Mouse (Mus musculus): Measurements from ENCODE around the gene Ptk7.

Gene Ptk7

GRCm38 (mm10) chr17:46650232-46651031 lies 21.1 kb upstream of the Ptk7 start, which contains the start of gene Cul7:
TSS of gene Cul7 (plus strand) at chr17:46650337.
- DNase-seq (ENCODE audit: low read depth, low spot score) = peak; percentile 74
- H3K27me3 ChIP-seq (ENCODE audit: control insufficient read depth, insufficient read depth, low read length, poor library complexity, severe bottlenecking) = no peaks in the 10 kb centered on the region
- no peaks in the 10 kb centered on the region for H3K36me3 ChIP-seq (ENCODE audit: control insufficient read depth, insufficient read depth, low read length, poor library complexity, severe bottlenecking)

- no peaks in the 10 kb centered on the region for H3K36me3 ChIP-seq (ENCODE audit: control insufficient read depth, insufficient read depth, low read length, poor library complexity, severe bottlenecking)
- no peaks in the 10 kb centered on the region for H3K27me3 ChIP-seq (ENCODE audit: control insufficient read depth, insufficient read depth, low read length, poor library complexity, severe bottlenecking)
Measured at GRCm38 (mm10) chr17:46649811-46650210, 20.5 kb upstream of the Ptk7 start.

GRCm38 (mm10) chr17:46648436-46648835 lies 19.1 kb upstream of the Ptk7 start:
- no peaks in the 10 kb centered on the region for H3K36me3 ChIP-seq (ENCODE audit: control insufficient read depth, insufficient read depth, low read length, poor library complexity, severe bottlenecking)
- no peaks in the 10 kb centered on the region for H3K27me3 ChIP-seq (ENCODE audit: control insufficient read depth, insufficient read depth, low read length, poor library complexity, severe bottlenecking)
- DNase-seq (ENCODE audit: low read depth, low spot score) = no peak

More at GRCm38 (mm10) chr17:46649811-46650210, 20.5 kb upstream of the Ptk7 start:
- DNase-seq (ENCODE audit: low read depth, low spot score) = no peak

- Histone ChIP-seq H3K27me3 (ENCODE audit: control insufficient read depth, insufficient read depth, low read length, poor library complexity, severe bottlenecking) (no peaks in the 10 kb centered on the region), H3K36me3 (ENCODE audit: control insufficient read depth, insufficient read depth, low read length, poor library complexity, severe bottlenecking) (no peaks in the 10 kb centered on the region)
- no peak for DNase-seq (ENCODE audit: low read depth, low spot score)
Measured at GRCm38 (mm10) chr17:46647279-46647678, 18.0 kb upstream of the Ptk7 start.

- Histone ChIP-seq H3K36me3 (ENCODE audit: control insufficient read depth, insufficient read depth, low read length, poor library complexity, severe bottlenecking) (no peaks in the 10 kb centered on the region), H3K27me3 (ENCODE audit: control insufficient read depth, insufficient read depth, low read length, poor library complexity, severe bottlenecking) (no peaks in the 10 kb centered on the region)
- DNase-seq (ENCODE audit: low read depth, low spot score) = no peak
Measured at GRCm38 (mm10) chr17:46646322-46646662, 17.0 kb upstream of the Ptk7 start.

DNA sequence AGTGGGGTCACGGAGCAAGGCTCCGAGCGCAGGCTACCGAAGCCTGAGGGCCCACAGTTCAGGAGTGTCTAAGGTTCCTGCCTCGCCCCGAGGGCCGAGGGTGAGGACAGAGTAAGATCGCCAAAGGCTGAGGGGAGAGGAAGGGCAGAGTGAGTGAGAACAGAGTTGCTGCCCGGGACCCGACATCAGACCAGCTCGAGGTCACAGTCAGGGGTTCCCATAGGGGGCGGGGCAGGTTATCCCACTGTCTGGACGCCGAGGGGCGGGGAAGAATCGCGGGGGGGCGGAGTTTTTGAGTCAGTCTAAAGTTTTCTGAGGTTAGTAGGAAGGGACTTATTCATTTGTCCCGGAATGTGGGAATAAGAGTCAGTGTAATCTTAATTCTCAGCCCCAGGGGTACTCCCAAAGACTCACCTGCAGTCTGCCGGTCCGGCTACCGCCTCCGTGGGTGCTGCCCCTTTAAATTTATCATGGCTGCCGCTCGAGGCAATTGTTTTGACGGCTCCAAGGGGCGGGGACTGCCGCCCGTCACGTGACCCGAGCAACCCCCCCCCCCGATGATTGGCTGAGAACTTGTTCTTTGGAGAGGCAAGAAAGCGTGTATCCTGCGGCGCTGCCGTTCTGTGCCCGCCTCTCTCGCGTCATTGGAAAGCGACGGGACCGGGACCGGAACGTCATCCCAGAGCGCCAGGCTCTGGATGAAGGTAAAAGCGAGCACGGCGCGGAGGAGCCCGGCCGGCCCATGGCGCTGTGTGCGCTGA lies 16.4 kb upstream of the Ptk7 start, which contains the start of the genes Klc4 and Mrpl2:
TSS of gene Klc4 (minus strand) at position 462 of the 761 bp plus-strand sequence.
TSS of gene Mrpl2 (plus strand) at position 669 of the 761 bp plus-strand sequence.
- peak; percentile 99 for DNase-seq (ENCODE audit: low read depth, low spot score)
- H3K36me3 ChIP-seq (ENCODE audit: control insufficient read depth, insufficient read depth, low read length, poor library complexity, severe bottlenecking) = no peaks in the 10 kb centered on the region
- no peaks in the 10 kb centered on the region for H3K27me3 ChIP-seq (ENCODE audit: control insufficient read depth, insufficient read depth, low read length, poor library complexity, severe bottlenecking)

- Histone ChIP-seq H3K36me3 (ENCODE audit: control insufficient read depth, insufficient read depth, low read length, poor library complexity, severe bottlenecking) (peaks cover 1% of the 10 kb centered on the region; the same call in 1 of the 2 replicates), H3K27me3 (ENCODE audit: control insufficient read depth, insufficient read depth, low read length, poor library complexity, severe bottlenecking) (no peaks in the 10 kb centered on the region)
- peak; percentile 17 for DNase-seq (ENCODE audit: low read depth, low spot score)
Measured at GRCm38 (mm10) chr17:46644916-46645475, 15.7 kb upstream of the Ptk7 start.

DNA sequence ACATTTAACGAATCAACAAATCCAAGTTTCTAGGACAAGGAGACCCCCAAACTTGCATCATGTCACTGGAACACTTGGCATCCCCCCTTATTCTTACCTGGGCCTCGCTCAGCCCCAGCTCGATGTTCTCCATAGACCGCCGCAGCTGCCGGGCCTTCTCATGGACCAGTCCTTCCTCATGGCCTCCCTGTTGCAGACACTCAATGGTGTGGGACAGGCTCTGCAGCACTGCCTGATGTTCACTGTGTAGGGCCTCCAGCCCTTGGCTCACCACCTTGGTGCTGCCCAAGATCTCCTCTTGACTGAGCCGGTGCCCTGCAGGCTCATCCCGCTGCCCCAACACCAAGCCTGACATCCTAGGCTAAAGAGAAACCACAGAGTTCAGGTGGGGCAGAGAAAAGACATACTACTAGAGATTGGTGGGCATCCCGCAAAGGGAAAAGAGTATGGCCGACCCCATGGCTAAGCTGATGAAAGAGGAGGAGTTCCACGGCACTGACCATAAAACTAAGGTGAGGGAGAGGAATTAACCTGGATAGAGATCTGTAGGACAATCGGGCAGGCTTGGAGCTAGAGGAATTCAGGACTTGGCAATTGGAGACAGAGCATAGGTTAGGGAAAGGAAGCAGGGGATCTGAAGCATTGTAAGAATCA lies 15.0 kb upstream of the Ptk7 start:
- Histone ChIP-seq H3K36me3 (ENCODE audit: control insufficient read depth, insufficient read depth, low read length, poor library complexity, severe bottlenecking) (peaks cover 1% of the 10 kb centered on the region; the same call in 1 of the 2 replicates), H3K27me3 (ENCODE audit: control insufficient read depth, insufficient read depth, low read length, poor library complexity, severe bottlenecking) (no peaks in the 10 kb centered on the region)
- no peak for DNase-seq (ENCODE audit: low read depth, low spot score)

DNA sequence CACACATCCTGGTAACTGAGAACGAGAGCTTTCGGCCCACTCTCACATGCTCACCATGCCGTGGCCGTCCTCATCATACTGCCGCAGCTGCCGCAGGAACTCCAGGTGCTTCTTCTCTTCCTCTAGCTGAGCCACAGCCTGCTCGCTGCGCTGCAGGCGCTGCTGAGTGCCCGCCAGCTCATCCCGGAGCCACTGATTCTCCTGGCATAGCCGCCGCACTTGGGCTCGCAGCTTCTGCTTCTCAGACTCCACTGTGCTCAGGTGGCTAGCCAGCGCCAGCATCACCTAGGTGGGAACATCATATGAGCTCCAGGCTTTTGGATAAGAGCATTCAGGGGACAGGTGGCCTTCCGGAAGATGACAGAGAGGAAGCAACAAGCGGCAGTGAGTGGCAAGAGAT lies 12.8 kb upstream of the Ptk7 start:
- Histone ChIP-seq H3K27me3 (ENCODE audit: control insufficient read depth, insufficient read depth, low read length, poor library complexity, severe bottlenecking) (no peaks in the 10 kb centered on the region), H3K36me3 (ENCODE audit: control insufficient read depth, insufficient read depth, low read length, poor library complexity, severe bottlenecking) (peaks cover 1% of the 10 kb centered on the region; the same call in 1 of the 2 replicates)
- DNase-seq (ENCODE audit: low read depth, low spot score) = no peak

DNA sequence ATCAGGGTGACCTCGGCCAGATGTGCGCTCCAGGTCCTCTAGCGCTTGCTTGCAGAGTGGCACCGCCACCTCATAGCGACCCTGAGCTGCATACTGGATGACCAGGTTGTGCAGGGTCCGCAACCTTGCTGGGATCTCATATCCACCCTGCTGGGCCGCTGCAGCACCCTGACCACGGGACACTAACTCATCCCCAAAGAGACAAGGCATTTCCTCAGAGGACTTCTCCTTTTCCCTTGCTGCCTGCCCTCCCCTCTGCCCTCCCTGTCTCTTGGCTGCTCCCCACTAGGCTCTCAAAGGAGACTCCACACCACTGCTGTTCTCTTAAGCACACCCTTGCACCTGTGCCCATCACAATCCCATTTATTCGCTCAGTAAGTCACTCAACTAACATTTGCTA lies 10.6 kb upstream of the Ptk7 start:
- H3K36me3 ChIP-seq (ENCODE audit: control insufficient read depth, insufficient read depth, low read length, poor library complexity, severe bottlenecking) = peaks cover 1% of the 10 kb centered on the region; the same call in 1 of the 2 replicates
- H3K27me3 ChIP-seq (ENCODE audit: control insufficient read depth, insufficient read depth, low read length, poor library complexity, severe bottlenecking) = no peaks in the 10 kb centered on the region
- DNase-seq (ENCODE audit: low read depth, low spot score) = no peak

GRCm38 (mm10) chr17:46636831-46637523 lies 7.7 kb upstream of the Ptk7 start:
- H3K36me3 ChIP-seq (ENCODE audit: control insufficient read depth, insufficient read depth, low read length, poor library complexity, severe bottlenecking) = peaks cover 1% of the 10 kb centered on the region; the same call in 1 of the 2 replicates
- no peaks in the 10 kb centered on the region for H3K27me3 ChIP-seq (ENCODE audit: control insufficient read depth, insufficient read depth, low read length, poor library complexity, severe bottlenecking)
- peak; percentile 77 for DNase-seq (ENCODE audit: low read depth, low spot score)

DNA sequence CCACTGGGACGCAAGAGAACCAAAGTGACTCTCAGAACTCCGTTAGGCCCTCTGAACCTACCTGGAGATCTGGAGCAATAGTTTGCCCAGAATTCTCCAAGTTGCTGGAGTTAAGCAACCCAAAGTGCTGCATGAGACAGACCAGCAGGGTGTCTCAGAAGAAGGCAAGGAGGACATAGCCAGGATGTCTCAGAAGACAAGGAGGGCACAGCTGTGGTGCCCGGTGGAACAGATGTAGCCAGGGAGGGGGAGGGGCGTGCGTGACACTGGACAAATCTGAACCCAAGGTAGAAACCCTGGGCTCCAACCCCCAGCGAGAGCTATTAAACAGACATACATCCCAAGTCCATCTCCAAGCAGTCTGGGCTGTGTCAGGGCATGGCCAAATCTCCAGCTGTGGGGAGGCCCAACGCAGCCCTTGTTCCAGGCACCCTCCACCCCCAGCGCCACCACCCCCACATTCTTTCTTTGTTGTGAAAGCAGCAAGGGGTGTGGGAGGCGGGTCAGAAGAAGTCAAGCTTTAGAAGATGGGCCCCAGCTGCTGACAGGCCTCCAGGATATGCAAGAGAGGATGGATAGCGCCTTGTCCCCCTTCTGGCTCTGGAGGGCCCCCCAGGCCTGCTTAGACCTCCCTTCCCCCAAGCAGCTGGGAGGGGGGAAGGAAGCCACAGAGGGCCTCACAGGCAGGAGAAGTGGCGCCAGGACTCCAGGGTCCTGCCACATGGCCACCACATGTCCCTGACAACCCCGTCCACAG lies 559 bp upstream of the Ptk7 start:
- Histone ChIP-seq H3K36me3 (ENCODE audit: control insufficient read depth, insufficient read depth, low read length, poor library complexity, severe bottlenecking) (no peaks in the 10 kb centered on the region), H3K27me3 (ENCODE audit: control insufficient read depth, insufficient read depth, low read length, poor library complexity, severe bottlenecking) (no peaks in the 10 kb centered on the region)
- no peak for DNase-seq (ENCODE audit: low read depth, low spot score)

- H3K27me3 ChIP-seq (ENCODE audit: control insufficient read depth, insufficient read depth, low read length, poor library complexity, severe bottlenecking) = no peaks in the 10 kb centered on the region
- no peaks in the 10 kb centered on the region for H3K36me3 ChIP-seq (ENCODE audit: control insufficient read depth, insufficient read depth, low read length, poor library complexity, severe bottlenecking)
- DNase-seq (ENCODE audit: low read depth, low spot score) = no peak
Measured at GRCm38 (mm10) chr17:46628471-46628790, 873 bp downstream of the Ptk7 start.

All from splenic B cell, adult 2 months (primary cell).